Mouse (Mus musculus) neural tube, embryonic 12.5 days (tissue): ENCODE measurements around the gene Plekhj1. TPM values are rescaled to one million over a fixed set of nuclear protein-coding genes. Genes with fewer than 3 reads are reported as not detected.
A peak's percentile ranks its signal among the peaks of the same experiment; 100 is the strongest.

ENCODE experiments used
- ATAC-seq: fragments of 200-750 bp; cut with Nextera tagmentation; 2 replicates; pipeline ENCODE4 v1.8.0; 2017; ENCODE audit warnings: low read depth, mild to moderate bottlenecking, moderate TSS enrichment, moderate library complexity; ENCODE audit not compliant: low FRiP score
- H3K27ac ChIP-seq: fragments of 300-500 bp; sonication (generic); 2 replicates; pipeline ENCODE4 v1.5.1; 2016
- H3K27me3 ChIP-seq: fragments of 300-500 bp; sonication (generic); replicated peaks from 2 replicates; pipeline ENCODE4 v1.6.1; 2016; ENCODE audit warnings: mild to moderate bottlenecking
- H3K36me3 ChIP-seq: fragments of 300-500 bp; sonication (generic); 2 replicates; pipeline ENCODE4 v1.6.1; 2016; ENCODE audit warnings: mild to moderate bottlenecking
- H3K4me1 ChIP-seq: fragments of 300-500 bp; sonication (generic); 2 replicates; pipeline ENCODE4 v1.6.1; 2016
- H3K4me2 ChIP-seq: fragments of 300-500 bp; sonication (generic); replicated peaks from 2 replicates; pipeline ENCODE4 v1.6.1; 2016; ENCODE audit warnings: mild to moderate bottlenecking
- H3K4me3 ChIP-seq: fragments of 300-500 bp; sonication (generic); 2 replicates; pipeline ENCODE4 v1.5.1; 2016
- H3K9ac ChIP-seq: fragments of 300-500 bp; sonication (generic); 2 replicates; pipeline ENCODE4 v1.6.1; 2016; ENCODE audit warnings: mild to moderate bottlenecking
- H3K9me3 ChIP-seq: fragments of 300-500 bp; sonication (generic); 2 replicates; pipeline ENCODE4 v1.6.1; 2016; ENCODE audit warnings: mild to moderate bottlenecking
- WGBS: fragments of 180-500 bp; shearing (Covaris S2); methylation state at CpG from one replicate; pipeline ENCODE4 v1.1.7; 2016; 5-methylcytosine and 5-hydroxymethylcytosine counted together
- polyA plus RNA-seq: library from polyadenylated mRNA; unstranded; fragments of >200 nt; fragmentation: Nextera tagmentation; extraction: Ambion mirVana; gene quantifications from 2 replicates; pipeline ENCODE4 v1.2.1, GENCODE M21; 2016

The Plekhj1 gene
- polyA plus RNA-seq, 1 experiment from 2014 or later: 155 TPM

- 69% methylated on average over 3 of the region's 3 CpGs for WGBS
- Histone ChIP-seq H3K4me1 (peaks cover 27% of the 10 kb centered on the region), H3K4me2 (no peak overlapping the region), H3K36me3 (peaks cover 27% of the 10 kb centered on the region), H3K9ac (no peak overlapping the region), H3K27ac (no peak overlapping the region), H3K27me3 (no peaks in the 10 kb centered on the region), H3K9me3 (no peaks in the 10 kb centered on the region), H3K4me3 (no peak overlapping the region)
- no peak for ATAC-seq
Measured at GRCm38 (mm10) chr10:80761821-80762220, 36.6 kb downstream of the Plekhj1 start.

DNA sequence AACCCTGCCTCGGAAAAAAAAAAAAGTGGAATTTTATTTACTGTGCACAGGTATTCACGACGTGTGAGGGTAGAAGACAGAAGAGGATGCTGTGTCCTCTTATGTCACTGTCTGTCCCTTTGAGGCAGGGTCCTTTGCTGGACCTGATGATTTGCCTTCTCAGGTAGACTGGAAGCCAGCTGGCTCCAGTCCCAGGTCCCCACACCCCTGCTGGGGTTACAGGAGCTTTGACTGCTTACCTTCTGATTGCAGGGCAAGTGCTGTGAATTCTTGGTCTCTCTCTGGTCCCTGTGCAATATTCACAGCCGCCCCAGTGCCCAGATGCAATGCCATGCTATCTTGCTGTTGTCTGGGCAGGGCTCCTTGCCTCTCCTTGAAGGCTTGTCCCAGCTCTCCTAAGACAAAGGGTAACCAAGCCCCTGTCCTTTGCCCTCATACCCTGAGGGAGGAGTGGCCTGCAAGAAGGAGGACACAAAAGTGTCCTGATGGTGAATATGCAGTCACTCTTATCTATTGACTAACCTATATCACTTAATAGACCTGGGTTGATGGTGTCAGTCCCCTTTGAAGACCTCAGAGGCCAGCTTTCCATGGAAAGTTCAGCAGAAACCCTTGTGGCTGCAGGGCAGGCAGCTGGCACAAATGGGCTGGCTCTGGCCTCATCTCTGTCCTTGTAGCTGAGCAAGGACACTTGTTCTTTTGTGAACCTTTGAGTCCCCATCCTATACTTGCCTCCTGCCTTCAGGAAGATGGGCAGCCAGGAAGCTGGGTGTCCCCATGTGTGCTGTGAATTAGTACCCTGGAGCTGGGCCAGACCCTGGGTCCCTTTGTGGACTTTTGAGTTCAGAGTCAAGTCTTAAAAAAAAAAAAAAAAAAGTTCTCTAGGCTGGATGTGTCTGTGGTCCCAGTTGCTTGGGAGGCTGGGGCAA is 37.6 kb downstream of the Plekhj1 start:
- Histone ChIP-seq H3K4me3 (no peak overlapping the region), H3K9ac (no peak overlapping the region), H3K9me3 (no peaks in the 10 kb centered on the region), H3K4me2 (no peak overlapping the region), H3K27me3 (no peaks in the 10 kb centered on the region), H3K27ac (no peak overlapping the region), H3K4me1 (peaks cover 37% of the 10 kb centered on the region), H3K36me3 (peaks cover 17% of the 10 kb centered on the region)
- WGBS: 87% methylated on average over 4 of the region's 4 CpGs
- ATAC-seq: no peak

GRCm38 (mm10) chr10:80758651-80759050 is 39.8 kb downstream of the Plekhj1 start:
- H3K4me2 ChIP-seq: no peak overlapping the region
- peak overlapping the region; percentile 44; the same call in 1 of the 2 replicates for H3K9ac ChIP-seq
- H3K4me1 ChIP-seq: peaks cover 38% of the 10 kb centered on the region
- H3K9me3 ChIP-seq: no peaks in the 10 kb centered on the region
- ATAC-seq: no peak
- 93% methylated on average over 7 of the region's 7 CpGs for WGBS
- no peaks in the 10 kb centered on the region for H3K36me3 ChIP-seq
- H3K4me3 ChIP-seq: no peak overlapping the region
- H3K27me3 ChIP-seq: no peaks in the 10 kb centered on the region
- H3K27ac ChIP-seq: no peak overlapping the region

DNA sequence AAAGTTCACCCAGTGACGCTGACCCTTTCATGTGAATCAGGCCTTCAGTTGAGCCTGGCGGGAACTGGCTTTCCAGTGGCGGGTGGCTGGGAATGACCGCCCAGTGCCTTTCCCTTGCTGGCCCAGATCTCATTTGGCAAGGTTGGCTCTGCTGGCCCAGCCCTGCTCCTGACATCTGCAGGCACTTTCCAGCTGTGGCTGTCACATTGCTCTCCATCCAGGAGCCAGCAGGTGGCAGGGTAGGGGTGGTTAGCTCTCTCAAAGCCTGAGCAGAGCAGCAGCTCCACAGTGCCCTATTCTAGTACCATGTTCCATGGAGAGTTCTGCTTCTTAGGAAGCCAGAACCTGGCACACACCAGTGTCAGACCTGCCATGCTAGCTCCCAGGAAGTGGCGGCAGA is 40.7 kb downstream of the Plekhj1 start:
- no peaks in the 10 kb centered on the region for H3K36me3 ChIP-seq
- no peaks in the 10 kb centered on the region for H3K9me3 ChIP-seq
- ATAC-seq: no peak
- H3K4me2 ChIP-seq: peak overlapping the region; percentile 93; the same call in 1 of the 2 replicates
- peaks cover 38% of the 10 kb centered on the region for H3K4me1 ChIP-seq
- no peaks in the 10 kb centered on the region for H3K27me3 ChIP-seq
- no peak overlapping the region for H3K27ac ChIP-seq
- WGBS: 49% methylated on average over 5 of the region's 5 CpGs
- peak overlapping the region; percentile 44; the same call in 1 of the 2 replicates for H3K9ac ChIP-seq
- no peak overlapping the region for H3K4me3 ChIP-seq

DNA sequence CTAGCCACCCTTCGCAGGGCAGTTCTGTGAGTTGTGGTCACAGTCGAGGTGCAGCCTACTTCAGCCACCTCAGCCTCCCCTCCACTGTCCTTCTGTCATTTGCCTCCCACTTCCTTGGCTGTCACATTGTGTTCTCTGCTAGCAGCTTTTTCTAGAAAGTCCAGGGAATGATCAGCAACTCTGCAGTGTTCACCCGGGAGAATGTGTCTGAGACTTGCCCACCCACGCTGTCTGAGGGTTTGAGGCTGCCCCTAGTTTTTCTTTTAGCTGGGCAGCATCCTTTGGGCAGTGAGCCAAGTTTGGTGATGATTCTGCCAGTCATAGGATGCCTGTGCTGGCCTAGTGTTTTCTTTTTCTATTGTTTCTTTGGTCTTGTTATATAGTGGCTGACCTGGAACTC is 41.5 kb downstream of the Plekhj1 start:
- Histone ChIP-seq H3K27me3 (no peaks in the 10 kb centered on the region), H3K4me1 (peaks cover 45% of the 10 kb centered on the region), H3K9ac (0 out of 2 replicates have a peak overlapping the region, but pooled peaks have one; percentile 98), H3K9me3 (no peaks in the 10 kb centered on the region), H3K4me2 (peak overlapping the region; percentile 93), H3K27ac (no peak overlapping the region), H3K36me3 (no peaks in the 10 kb centered on the region), H3K4me3 (peak overlapping the region; percentile 15)
- ATAC-seq: no peak
- WGBS: 76% methylated on average over 4 of the region's 4 CpGs

- peaks cover 49% of the 10 kb centered on the region for H3K4me1 ChIP-seq
Measured at GRCm38 (mm10) chr10:80756509-80756908, 41.9 kb downstream of the Plekhj1 start.

DNA sequence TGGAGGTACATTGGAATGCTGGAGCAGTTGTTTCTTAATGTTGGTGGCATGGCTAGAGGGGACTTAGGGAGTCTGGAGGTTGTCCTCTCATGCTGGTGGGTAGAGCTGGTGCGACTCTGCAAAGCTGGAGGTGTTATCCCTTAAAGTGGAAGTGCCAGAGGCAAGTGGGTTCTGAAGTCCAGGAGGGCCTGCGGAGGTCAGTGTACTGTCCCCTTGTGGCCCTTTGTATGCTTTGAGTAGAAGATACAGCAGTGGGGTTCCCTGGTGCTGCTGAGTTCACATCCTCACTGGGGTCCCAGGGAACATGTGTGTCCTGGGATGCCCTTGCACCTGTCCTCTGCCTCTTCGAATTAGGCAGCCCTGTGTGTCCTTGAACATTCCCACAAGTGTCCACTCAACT is 42.3 kb downstream of the Plekhj1 start:
- Histone ChIP-seq H3K4me1 (peaks cover 50% of the 10 kb centered on the region), H3K4me3 (peak overlapping the region; percentile 99), H3K4me2 (peak overlapping the region; percentile 93), H3K27ac (no peak overlapping the region), H3K9me3 (no peaks in the 10 kb centered on the region), H3K27me3 (no peaks in the 10 kb centered on the region), H3K9ac (peak overlapping the region; percentile 98), H3K36me3 (no peaks in the 10 kb centered on the region)
- no peak for ATAC-seq
- 37% methylated on average over 3 of the region's 3 CpGs for WGBS

More at GRCm38 (mm10) chr10:80756509-80756908, 41.9 kb downstream of the Plekhj1 start:
- H3K27me3 ChIP-seq: no peaks in the 10 kb centered on the region
- 76% methylated on average over 2 of the region's 2 CpGs for WGBS
- ATAC-seq: no peak
- peak overlapping the region; percentile 93 for H3K4me2 ChIP-seq
- no peaks in the 10 kb centered on the region for H3K36me3 ChIP-seq
- peak overlapping the region; percentile 98; the same call in 1 of the 2 replicates for H3K9ac ChIP-seq
- H3K9me3 ChIP-seq: no peaks in the 10 kb centered on the region
- peak overlapping the region; percentile 99 for H3K4me3 ChIP-seq
- no peak overlapping the region for H3K27ac ChIP-seq

DNA sequence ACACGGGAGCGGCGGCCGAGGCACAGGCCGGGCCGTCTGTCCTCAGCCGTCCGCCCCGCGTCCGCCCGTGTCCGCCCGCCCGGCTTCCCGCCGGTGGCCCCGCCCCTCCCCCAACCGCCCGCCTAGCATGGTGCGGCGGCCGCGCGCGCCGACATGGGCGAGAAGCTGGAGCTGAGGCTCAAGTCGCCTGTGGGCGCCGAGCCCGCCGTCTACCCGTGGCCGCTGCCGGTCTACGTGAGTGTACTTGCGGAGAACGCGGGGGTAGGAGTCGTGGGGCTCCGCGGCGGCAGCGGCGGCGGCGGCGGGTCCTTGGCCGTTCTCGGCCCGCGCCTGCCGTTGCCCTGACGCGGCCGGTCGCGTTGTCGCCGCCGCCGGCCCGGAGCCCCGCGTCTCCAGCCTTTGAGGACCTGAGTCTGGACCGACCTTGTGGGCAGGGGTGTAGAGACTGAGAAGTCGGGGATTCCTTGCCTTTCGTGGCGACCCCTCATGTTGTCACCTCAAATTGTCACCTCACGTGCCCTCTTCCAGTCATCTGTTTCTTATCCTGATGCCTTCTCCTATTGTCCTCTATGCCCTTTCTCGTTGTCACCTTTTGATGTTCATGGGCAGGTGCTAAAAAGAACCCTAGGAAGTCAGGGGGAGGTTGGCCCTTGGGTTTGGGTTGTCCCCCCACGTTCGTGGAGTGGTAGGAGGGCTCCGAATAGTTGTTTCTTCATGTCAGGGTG is 43.0 kb downstream of the Plekhj1 start:
- peak overlapping the region; percentile 87 for H3K27ac ChIP-seq
- H3K9ac ChIP-seq: peak overlapping the region; percentile 98
- H3K4me3 ChIP-seq: peak overlapping the region; percentile 99
- no peaks in the 10 kb centered on the region for H3K9me3 ChIP-seq
- no peak for ATAC-seq
- H3K36me3 ChIP-seq: no peaks in the 10 kb centered on the region
- H3K4me2 ChIP-seq: peak overlapping the region; percentile 93
- H3K27me3 ChIP-seq: no peaks in the 10 kb centered on the region
- WGBS: under 1% methylated on average over 73 of the region's 75 CpGs
- H3K4me1 ChIP-seq: peaks cover 44% of the 10 kb centered on the region

DNA sequence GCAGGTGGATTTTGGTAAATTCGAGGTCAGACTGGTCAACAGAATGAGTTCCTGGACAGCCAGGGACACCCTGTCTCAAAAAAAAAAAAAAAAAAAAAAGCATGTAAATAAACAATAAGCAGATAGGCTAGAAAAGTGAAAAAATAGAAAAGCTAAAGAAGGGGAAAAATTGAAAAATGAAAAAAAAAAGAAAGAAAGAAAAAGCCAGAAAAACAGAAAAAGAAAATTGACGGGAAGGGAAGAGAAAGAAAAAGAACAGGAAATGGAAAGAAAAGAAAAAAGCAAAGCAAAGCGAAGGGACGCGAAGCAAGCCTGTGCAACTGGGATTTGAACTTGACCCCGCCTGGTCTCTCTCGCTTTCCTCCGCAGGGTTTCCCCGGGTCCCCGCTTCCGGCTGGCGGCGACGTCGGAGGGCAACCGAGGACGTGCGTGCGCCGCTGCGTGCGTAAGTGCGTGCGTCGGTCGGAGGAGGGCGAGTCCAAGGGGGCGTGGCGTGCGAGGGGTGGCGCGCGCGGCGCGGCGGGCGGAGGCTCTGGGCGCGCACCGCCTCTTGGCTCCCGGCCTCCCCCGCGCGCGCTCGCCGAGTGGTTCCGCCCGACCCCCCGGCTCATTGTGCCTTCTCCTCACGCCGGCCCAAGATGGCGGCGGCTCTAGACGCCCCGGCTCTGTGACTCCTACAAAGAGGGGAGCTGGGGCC is 43.7 kb downstream of the Plekhj1 start, which contains the start of gene Dot1l:
Dot1l (plus strand) TSS at position 613 of the 697 bp plus-strand sequence.
- 1% methylated on average over 40 of the region's 57 CpGs for WGBS
- no peaks in the 10 kb centered on the region for H3K36me3 ChIP-seq
- no peaks in the 10 kb centered on the region for H3K27me3 ChIP-seq
- peak within 1 kb of the TSS; percentile 93 for H3K4me2 ChIP-seq
- H3K4me1 ChIP-seq: peaks cover 44% of the 10 kb centered on the region
- H3K9me3 ChIP-seq: no peaks in the 10 kb centered on the region
- H3K9ac ChIP-seq: peak within 1 kb of the TSS; percentile 98
- H3K27ac ChIP-seq: peak within 1 kb of the TSS; percentile 87
- peak within 1 kb of the TSS; percentile 99 for H3K4me3 ChIP-seq
- peak; percentile 87 for ATAC-seq

DNA sequence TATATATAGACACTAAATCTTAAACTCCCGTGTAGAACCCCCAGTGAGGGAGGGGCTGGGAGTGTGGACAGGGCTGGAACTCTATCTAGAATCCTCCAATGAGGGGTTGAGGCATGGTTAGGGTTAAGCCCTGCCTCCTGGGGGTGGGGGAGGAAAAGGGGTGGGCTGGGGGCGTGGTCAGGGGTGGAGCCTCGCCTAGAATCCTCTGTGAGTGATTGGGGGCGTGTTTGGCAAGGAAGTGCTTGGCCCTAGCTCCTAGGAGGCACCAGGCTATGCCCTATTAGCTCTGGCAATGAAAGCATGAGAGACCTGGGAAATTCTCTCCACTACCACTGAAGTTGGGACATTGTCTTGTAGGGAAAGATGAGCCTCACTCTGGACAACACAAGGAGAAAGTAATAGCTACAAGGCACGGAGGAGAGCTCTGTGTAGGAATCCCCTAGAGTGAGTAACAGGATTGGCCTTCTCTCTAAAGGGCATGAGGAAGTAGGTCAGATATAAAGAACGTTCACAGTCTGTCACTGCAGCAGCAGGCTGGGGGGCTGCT is 46.3 kb downstream of the Plekhj1 start:
- H3K9ac ChIP-seq: no peak overlapping the region
- H3K4me1 ChIP-seq: peaks cover 26% of the 10 kb centered on the region
- peak; percentile 46 for ATAC-seq

DNA sequence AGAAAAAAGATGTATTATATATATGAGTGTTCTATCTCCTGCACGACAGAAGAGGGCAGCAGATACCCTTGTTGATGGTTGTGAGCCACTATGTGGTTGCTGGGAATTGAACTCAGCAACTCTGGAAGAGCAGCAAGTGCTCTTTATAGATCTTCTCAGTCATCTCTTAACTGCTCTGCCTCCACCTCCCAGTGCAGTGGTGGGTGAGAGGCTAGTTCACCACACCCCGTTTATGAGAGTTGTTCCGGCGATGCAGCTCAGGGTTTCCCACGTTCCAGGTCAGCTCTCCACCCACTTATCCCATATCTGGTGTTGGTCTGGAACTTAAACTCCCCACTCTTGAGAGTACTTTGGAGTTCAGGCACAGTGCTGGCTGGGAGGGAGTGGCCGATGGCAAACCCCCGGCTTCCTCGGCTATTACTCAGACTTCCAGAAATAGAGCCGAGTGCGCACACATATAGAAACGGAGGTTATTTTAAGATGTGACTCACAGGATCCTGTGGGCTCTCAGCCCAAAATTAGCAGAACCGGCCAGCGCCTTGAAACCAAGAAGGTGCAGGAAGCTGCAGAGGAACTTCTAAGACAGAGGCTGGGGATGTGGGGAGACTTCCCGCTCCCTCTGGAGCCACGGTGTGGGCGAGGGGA is 47.1 kb downstream of the Plekhj1 start:
- Histone ChIP-seq H3K4me1 (peaks cover 17% of the 10 kb centered on the region), H3K4me2 (peak overlapping the region; percentile 48), H3K9ac (no peak overlapping the region), H3K27ac (no peak overlapping the region), H3K9me3 (no peaks in the 10 kb centered on the region), H3K36me3 (no peaks in the 10 kb centered on the region), H3K4me3 (no peak overlapping the region), H3K27me3 (no peaks in the 10 kb centered on the region)
- 15% methylated on average over 16 of the region's 16 CpGs for WGBS
- no peak for ATAC-seq

More for the DNA sequence above, 46.3 kb downstream of the Plekhj1 start:
- peak overlapping the region; percentile 48 for H3K4me2 ChIP-seq
- H3K27ac ChIP-seq: no peak overlapping the region
- H3K9me3 ChIP-seq: no peaks in the 10 kb centered on the region
- WGBS: 6% methylated on average over 6 of the region's 6 CpGs
- H3K4me3 ChIP-seq: 0 out of 2 replicates have a peak overlapping the region, but pooled peaks have one; percentile 8
- H3K36me3 ChIP-seq: no peaks in the 10 kb centered on the region
- no peaks in the 10 kb centered on the region for H3K27me3 ChIP-seq
